Mouse (Mus musculus) MEL (cell line): Measurements from ENCODE around the gene Nkx1-2. TPM values are rescaled to one million over a fixed set of nuclear protein-coding genes. Genes with fewer than 3 reads are reported as not detected.

Source experiments
- DNase-seq: peaks from one replicate; pipeline ENCODE4 v3.0.0; 2011; ENCODE audit warnings: low read depth, low spot score
- H3K27ac ChIP-seq: 2 replicates; pipeline ENCODE4 v1.5.1; 2012; ENCODE audit warnings: low read depth, mild to moderate bottlenecking, control low read depth, low read length, moderate library complexity; ENCODE audit not compliant: control insufficient read depth
- H3K27me3 ChIP-seq, 2 experiments: fragments of 150-350 bp in 1 of 2; sonication (generic) in 1 of 2; 2 replicates each; pipeline ENCODE4 v1.6.1; 2012; ENCODE audit warnings: low read length in 2 of 2, mild to moderate bottlenecking in 2 of 2, improper control_type of control experiment in 1 of 2, moderate library complexity in 1 of 2; ENCODE audit not compliant: insufficient read depth in 2 of 2, control insufficient read depth in 1 of 2
- H3K36me3 ChIP-seq, 2 experiments: 2 replicates each; pipeline ENCODE4 v1.6.1; 2012 to 2014; ENCODE audit warnings: low read length in 2 of 2, improper control_type of control experiment in 1 of 2, inconsistent platforms in 1 of 2, mild to moderate bottlenecking in 1 of 2; ENCODE audit not compliant: insufficient read depth in 2 of 2, control insufficient read depth in 1 of 2
- H3K4me1 ChIP-seq, 2 experiments: fragments of 150-350 bp in 1 of 2; sonication (generic) in 1 of 2; 2 replicates each; pipeline ENCODE4 v1.6.1; 2012; ENCODE audit warnings: low read length in 2 of 2, improper control_type of control experiment in 1 of 2, mild to moderate bottlenecking in 1 of 2; ENCODE audit not compliant: insufficient read depth in 2 of 2, control insufficient read depth in 1 of 2
- H3K4me3 ChIP-seq, 2 experiments: fragments of 150-350 bp in 1 of 2; sonication (generic) in 1 of 2; 2 replicates each; pipeline ENCODE4 v1.5.1; 2012; ENCODE audit warnings: low read depth in 2 of 2, low read length in 2 of 2, mild to moderate bottlenecking in 2 of 2, moderate library complexity in 2 of 2, control low read depth in 1 of 2, improper control_type of control experiment in 1 of 2; ENCODE audit not compliant: control insufficient read depth in 1 of 2, insufficient read depth in 1 of 2
- H3K79me2 ChIP-seq: 2 replicates; pipeline ENCODE4 v1.6.1; 2012; ENCODE audit warnings: mild to moderate bottlenecking, low read length, moderate library complexity; ENCODE audit not compliant: control insufficient read depth, poor library complexity, insufficient read depth
- H3K9ac ChIP-seq: 2 replicates; pipeline ENCODE4 v1.6.1; 2012; ENCODE audit warnings: low read depth, mild to moderate bottlenecking, control low read depth, low read length, moderate library complexity; ENCODE audit not compliant: control insufficient read depth, poor library complexity, severe bottlenecking
- H3K9me3 ChIP-seq: fragments of 150-350 bp; sonication (generic); replicated peaks from 2 replicates; pipeline ENCODE4 v1.6.1; 2012; ENCODE audit warnings: mild to moderate bottlenecking, low read length, improper control_type of control experiment, moderate library complexity; ENCODE audit not compliant: insufficient read depth
- BHLHE40 ChIP-seq: IDR thresholded peaks from 2 replicates; pipeline ENCODE4 v1.6.1; 2012; ENCODE audit warnings: low read depth, mild to moderate bottlenecking, inconsistent platforms, low read length, improper control_type of control experiment, borderline replicate concordance
- CHD1 ChIP-seq: IDR thresholded peaks from 2 replicates; pipeline ENCODE4 v1.6.1; 2012; ENCODE audit warnings: low read depth, mild to moderate bottlenecking, inconsistent platforms, low read length, improper control_type of control experiment
- E2F4 ChIP-seq: IDR thresholded peaks from 2 replicates; pipeline ENCODE4 v1.6.1; 2011; ENCODE audit warnings: low read depth, low read length, improper control_type of control experiment, borderline replicate concordance
- ELF1 ChIP-seq: IDR thresholded peaks from 2 replicates; pipeline ENCODE4 v1.6.1; 2014; ENCODE audit warnings: low read depth, mild to moderate bottlenecking, inconsistent platforms, low read length, improper control_type of control experiment, moderate library complexity
- GATA1 ChIP-seq: IDR thresholded peaks from 2 replicates; pipeline ENCODE4 v1.6.1; 2011; ENCODE audit warnings: low read depth, low read length, improper control_type of control experiment
- KAT2A ChIP-seq: conservative IDR thresholded peaks from 2 replicates; pipeline ENCODE4 v1.6.1; 2012; ENCODE audit warnings: low read depth, low read length, improper control_type of control experiment, inconsistent platforms
- MAFK ChIP-seq: IDR thresholded peaks from 2 replicates; pipeline ENCODE4 v1.6.1; 2011; ENCODE audit warnings: low read depth, mild to moderate bottlenecking, low read length, improper control_type of control experiment, borderline replicate concordance
- MAX ChIP-seq: IDR thresholded peaks from 2 replicates; pipeline ENCODE4 v1.6.1; 2011; ENCODE audit warnings: low read length, improper control_type of control experiment
- MAZ ChIP-seq: IDR thresholded peaks from 2 replicates; pipeline ENCODE4 v1.6.1; 2012; ENCODE audit warnings: low read depth, mild to moderate bottlenecking, inconsistent platforms, low read length, improper control_type of control experiment
- MXI1 ChIP-seq: IDR thresholded peaks from 2 replicates; pipeline ENCODE4 v1.6.1; 2011; ENCODE audit warnings: mild to moderate bottlenecking, low read depth, low read length, improper control_type of control experiment
- POLR2AphosphoS5 ChIP-seq: IDR thresholded peaks from 2 replicates; pipeline ENCODE4 v1.6.1; 2012; ENCODE audit warnings: low read depth, borderline replicate concordance, mild to moderate bottlenecking, inconsistent platforms, low read length, moderate library complexity, mixed read lengths
- RAD21 ChIP-seq: IDR thresholded peaks from 2 replicates; pipeline ENCODE4 v1.6.1; 2011; ENCODE audit warnings: mild to moderate bottlenecking, low read depth, low read length, improper control_type of control experiment
- RCOR1 ChIP-seq: IDR thresholded peaks from 2 replicates; pipeline ENCODE4 v1.6.1; 2012; ENCODE audit warnings: low read depth, mild to moderate bottlenecking, inconsistent platforms, low read length, improper control_type of control experiment
- SMC3 ChIP-seq: IDR thresholded peaks from 2 replicates; pipeline ENCODE4 v1.6.1; 2011; ENCODE audit warnings: low read depth, low read length, improper control_type of control experiment
- TAL1 ChIP-seq: IDR thresholded peaks from 2 replicates; pipeline ENCODE4 v1.6.1; 2012; ENCODE audit warnings: mild to moderate bottlenecking, inconsistent platforms, low read length, moderate library complexity, mixed read lengths
- USF1 ChIP-seq: IDR thresholded peaks from 2 replicates; pipeline ENCODE4 v1.6.1; 2014; ENCODE audit warnings: low read depth, mild to moderate bottlenecking, inconsistent platforms, low read length, improper control_type of control experiment, moderate library complexity
- USF2 ChIP-seq, 2 experiments: IDR thresholded peaks; 2 replicates each; pipeline ENCODE4 v1.6.1; 2011 to 2012; ENCODE audit warnings: improper control_type of control experiment in 2 of 2, low read length in 2 of 2, borderline replicate concordance in 1 of 2, inconsistent platforms in 1 of 2, low read depth in 1 of 2, mild to moderate bottlenecking in 1 of 2; ENCODE audit not compliant: insufficient read depth in 1 of 2
- ZC3H11A ChIP-seq: IDR thresholded peaks from 2 replicates; pipeline ENCODE4 v1.6.1; 2012; ENCODE audit warnings: low read depth, mild to moderate bottlenecking, inconsistent platforms, low read length, improper control_type of control experiment
- ZKSCAN1 ChIP-seq: IDR thresholded peaks from 2 replicates; pipeline ENCODE4 v1.6.1; 2012; ENCODE audit warnings: low read depth, mild to moderate bottlenecking, inconsistent platforms, low read length, improper control_type of control experiment, moderate library complexity
- polyA plus RNA-seq, 2 experiments: library from polyadenylated mRNA; stranded (reverse) in 1 of 2; unstranded in 1 of 2; fragments of >175 nt in 1 of 2; fragments of >200 nt in 1 of 2; gene quantifications; 2 replicates each; pipeline versions ENCODE4 v1.2.1 to v1.2.4; 2012; ENCODE audit warnings: low replicate concordance in 2 of 2, low read depth in 1 of 2; ENCODE audit not compliant: insufficient read length in 2 of 2, insufficient read depth in 1 of 2, missing spikeins in 1 of 2
- total RNA-seq: library from RNA; depleted of rRNA; stranded (reverse); fragments of 300-350 nt; gene quantifications from 2 replicates; pipeline ENCODE4 v1.2.3, GENCODE M21; 2012

Nkx1-2 gene
- total and polyA plus RNA-seq, 3 experiments: 2.4 to 2.8 TPM; not detected in 1

- DNase-seq: no peak
Measured at GRCm38 (mm10) chr7:132585695-132586491, 13.5 kb downstream of the Nkx1-2 start.

GRCm38 (mm10) chr7:132581441-132581840 is 18.0 kb downstream of the Nkx1-2 start:
- TF ChIP-seq ZC3H11A: no peak
- no peak for TF ChIP-seq KAT2A
- no peak for TF ChIP-seq USF2 (IDR thresholded peaks at IDR 0.05; ENCODE audit: borderline replicate concordance in 1 of 2, insufficient read depth in 1 of 2, low read depth in 1 of 2, low read length in 2 of 2)
- no peak for TF ChIP-seq POLR2AphosphoS5
- no peak for TF ChIP-seq MAX
- TF ChIP-seq, all 39 proteins: peak for 0
- Histone ChIP-seq H3K9ac (no peak overlapping the region), H3K27ac (no peak overlapping the region), H3K4me1 (peaks cover 1 to 6% of the 10 kb centered on the region in 2 experiments; a peak in 2 of 4 replicates), H3K79me2 (no peaks in the 10 kb centered on the region), H3K9me3 (no peaks in the 10 kb centered on the region), H3K27me3 (no peaks in the 10 kb centered on the region), H3K36me3 (peaks cover 0 to 2% of the 10 kb centered on the region in 2 experiments; a peak in 1 of 4 replicates), H3K4me3 (no peak overlapping the region)
- no peak for DNase-seq

More at GRCm38 (mm10) chr7:132585695-132586491, 13.5 kb downstream of the Nkx1-2 start:
- Histone ChIP-seq H3K36me3 (no peaks in the 10 kb centered on the region), H3K9me3 (no peaks in the 10 kb centered on the region), H3K27ac (no peak overlapping the region), H3K79me2 (no peaks in the 10 kb centered on the region), H3K27me3 (no peaks in the 10 kb centered on the region), H3K9ac (no peak overlapping the region), H3K4me1 (peaks cover 0 to 4% of the 10 kb centered on the region in 2 experiments; a peak in 2 of 4 replicates), H3K4me3 (no peak overlapping the region)
- TF ChIP-seq GATA1 (0 out of 2 replicates have a peak, but pooled peaks have one; percentile 12), RAD21 (no peak), RCOR1 (0 out of 2 replicates have a peak, but pooled peaks have one; percentile 50)

GRCm38 (mm10) chr7:132580511-132580910 is 18.9 kb downstream of the Nkx1-2 start:
- Histone ChIP-seq H3K4me3 (no peak overlapping the region), H3K79me2 (peaks cover 1% of the 10 kb centered on the region; the same call in 1 of the 2 replicates), H3K4me1 (peaks cover 0 to 6% of the 10 kb centered on the region in 2 experiments; a peak in 2 of 4 replicates), H3K27ac (no peak overlapping the region), H3K9ac (no peak overlapping the region), H3K9me3 (no peaks in the 10 kb centered on the region), H3K36me3 (peaks cover 0 to 2% of the 10 kb centered on the region in 2 experiments; a peak in 1 of 4 replicates), H3K27me3 (no peaks in the 10 kb centered on the region)
- TF ChIP-seq MXI1 (no peak), MAZ (no peak), CHD1 (no peak), ZKSCAN1 (no peak), E2F4 (no peak), RCOR1 (no peak), USF1 (no peak), BHLHE40 (no peak), MAFK (no peak), ELF1 (no peak), TAL1 (no peak), RAD21 (no peak), GATA1 (no peak), SMC3 (no peak)
- DNase-seq: no peak
